Mouse (Mus musculus) cortical plate, adult 2 months (tissue): Measurements from ENCODE around the gene 1700016H13Rik.

Experiments used
- CTCF ChIP-seq: fragments of 200-500 bp; IDR thresholded peaks from 2 replicates; pipeline ENCODE4 v1.5.1; 2011; ENCODE audit warnings: mild to moderate bottlenecking, control low read depth, low read length; ENCODE audit not compliant: insufficient read depth; ENCODE audit errors: extremely low read depth
- POLR2A ChIP-seq: fragments of 200-500 bp; IDR thresholded peaks from 2 replicates; pipeline ENCODE4 v1.6.1; 2011; ENCODE audit warnings: mild to moderate bottlenecking, low read length, control low read depth; ENCODE audit not compliant: insufficient read depth; ENCODE audit errors: extremely low read depth

- TF ChIP-seq CTCF: peak; percentile 96
- TF ChIP-seq POLR2A: no peak
These were observed 24.6 kb upstream of the 1700016H13Rik start for GRCm38 (mm10) chr5:103680381-103680780.
